Mouse (Mus musculus) hindbrain, embryonic 12.5 days (tissue): Measurements from ENCODE around the gene Cep135. TPM values are rescaled to one million over a fixed set of nuclear protein-coding genes. Genes with fewer than 3 reads are reported as not detected.

Experiments
- ATAC-seq: fragments of 200-750 bp; cut with Nextera tagmentation; 2 replicates; pipeline ENCODE4 v1.8.0; 2017; ENCODE audit warnings: moderate TSS enrichment; ENCODE audit not compliant: low FRiP score
- H3K27ac ChIP-seq: fragments of 300-500 bp; sonication (generic); 2 replicates; pipeline ENCODE4 v1.5.1; 2016; ENCODE audit warnings: mild to moderate bottlenecking
- H3K27me3 ChIP-seq: fragments of 300-500 bp; sonication (generic); 2 replicates; pipeline ENCODE4 v1.6.1; 2016; ENCODE audit warnings: mild to moderate bottlenecking
- H3K36me3 ChIP-seq: fragments of 300-500 bp; sonication (generic); 2 replicates; pipeline ENCODE4 v1.6.1; 2016; ENCODE audit warnings: mild to moderate bottlenecking
- H3K4me1 ChIP-seq: fragments of 300-500 bp; sonication (generic); 2 replicates; pipeline ENCODE4 v1.6.1; 2016
- H3K4me2 ChIP-seq: fragments of 300-500 bp; sonication (generic); replicated peaks from 2 replicates; pipeline ENCODE4 v1.6.1; 2016; ENCODE audit warnings: mild to moderate bottlenecking
- H3K4me3 ChIP-seq: fragments of 300-500 bp; sonication (generic); 2 replicates; pipeline ENCODE4 v1.5.1; 2016; ENCODE audit warnings: mild to moderate bottlenecking
- H3K9ac ChIP-seq: fragments of 300-500 bp; sonication (generic); 2 replicates; pipeline ENCODE4 v1.6.1; 2016; ENCODE audit warnings: mild to moderate bottlenecking, moderate library complexity
- H3K9me3 ChIP-seq: fragments of 300-500 bp; sonication (generic); replicated peaks from 2 replicates; pipeline ENCODE4 v1.6.1; 2016; ENCODE audit warnings: mild to moderate bottlenecking
- WGBS: fragments of 180-500 bp; shearing (Covaris S2); methylation state at CpG from one replicate; pipeline ENCODE4 v1.1.7; 2016; 5-methylcytosine and 5-hydroxymethylcytosine counted together
- polyA plus RNA-seq: library from polyadenylated mRNA; unstranded; fragments of >200 nt; fragmentation: Nextera tagmentation; extraction: Ambion mirVana; gene quantifications from 2 replicates; pipeline ENCODE4 v1.2.1, GENCODE M21; 2016

The Cep135 gene
- polyA plus RNA-seq, 1 experiment from 2014 or later: 8.3 TPM

DNA sequence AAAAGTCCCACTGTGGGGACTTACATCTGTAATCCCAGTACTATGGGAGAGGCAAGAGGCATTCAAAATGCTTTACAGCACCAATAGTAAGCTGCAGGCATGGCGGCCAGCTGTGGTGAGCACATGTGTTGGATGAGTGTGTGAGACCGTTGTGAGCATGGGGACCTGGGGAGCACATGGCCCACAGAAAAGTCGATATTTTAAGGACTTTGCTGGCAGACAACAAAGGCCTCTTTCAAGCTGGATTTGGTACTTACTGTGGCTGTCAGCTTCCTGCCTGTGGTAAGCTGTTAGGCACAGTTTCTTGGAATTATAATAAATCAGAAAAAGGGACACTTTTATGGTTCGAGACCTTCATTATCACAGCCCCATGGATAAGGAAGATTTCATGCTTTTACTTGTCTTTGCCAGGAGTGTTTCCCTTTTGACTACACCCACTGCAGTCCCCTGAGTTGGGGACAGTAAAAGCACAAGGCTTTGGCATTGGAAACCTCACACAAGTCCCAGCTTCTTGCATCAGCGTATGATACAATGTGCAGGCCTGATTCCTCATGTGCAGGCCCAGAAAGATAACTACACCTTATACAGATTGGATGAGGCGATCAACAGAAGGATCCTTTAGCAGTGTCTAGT, 24.5 kb downstream of the Cep135 start:
- no peak overlapping the region for H3K4me3 ChIP-seq
- H3K27ac ChIP-seq: no peak overlapping the region
- no peaks in the 10 kb centered on the region for H3K4me1 ChIP-seq
- H3K36me3 ChIP-seq: peaks cover 65% of the 10 kb centered on the region
- no peak overlapping the region for H3K4me2 ChIP-seq
- no peak for ATAC-seq
- no peaks in the 10 kb centered on the region for H3K9me3 ChIP-seq
- WGBS: 86% methylated on average over 6 of the region's 6 CpGs
- no peak overlapping the region for H3K9ac ChIP-seq
- H3K27me3 ChIP-seq: no peaks in the 10 kb centered on the region

DNA sequence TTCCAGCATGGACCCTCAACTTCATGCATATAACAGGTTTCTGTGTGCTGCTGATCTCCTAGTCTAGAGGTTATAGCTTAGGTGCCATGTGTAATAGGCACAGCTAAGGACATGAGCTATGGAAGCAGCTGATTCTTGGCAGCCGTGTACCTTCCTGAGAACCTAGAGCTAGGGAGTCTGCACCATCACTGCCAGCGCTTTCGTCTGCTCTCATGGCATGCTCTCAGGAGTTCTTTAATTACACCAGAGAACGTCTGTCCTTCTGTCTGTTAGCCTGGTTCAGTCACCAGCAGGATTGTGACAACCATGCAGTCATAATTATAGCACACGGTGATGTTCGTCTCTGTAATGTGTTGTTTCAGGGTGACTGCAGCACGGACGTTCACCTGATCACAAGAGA, 26.8 kb downstream of the Cep135 start:
- Histone ChIP-seq H3K4me3 (no peak overlapping the region), H3K27ac (no peak overlapping the region), H3K4me1 (no peaks in the 10 kb centered on the region), H3K4me2 (no peak overlapping the region), H3K9me3 (no peaks in the 10 kb centered on the region), H3K36me3 (peaks cover 66% of the 10 kb centered on the region), H3K9ac (no peak overlapping the region), H3K27me3 (no peaks in the 10 kb centered on the region)
- no peak for ATAC-seq
- 93% methylated on average over 8 of the region's 8 CpGs for WGBS

DNA sequence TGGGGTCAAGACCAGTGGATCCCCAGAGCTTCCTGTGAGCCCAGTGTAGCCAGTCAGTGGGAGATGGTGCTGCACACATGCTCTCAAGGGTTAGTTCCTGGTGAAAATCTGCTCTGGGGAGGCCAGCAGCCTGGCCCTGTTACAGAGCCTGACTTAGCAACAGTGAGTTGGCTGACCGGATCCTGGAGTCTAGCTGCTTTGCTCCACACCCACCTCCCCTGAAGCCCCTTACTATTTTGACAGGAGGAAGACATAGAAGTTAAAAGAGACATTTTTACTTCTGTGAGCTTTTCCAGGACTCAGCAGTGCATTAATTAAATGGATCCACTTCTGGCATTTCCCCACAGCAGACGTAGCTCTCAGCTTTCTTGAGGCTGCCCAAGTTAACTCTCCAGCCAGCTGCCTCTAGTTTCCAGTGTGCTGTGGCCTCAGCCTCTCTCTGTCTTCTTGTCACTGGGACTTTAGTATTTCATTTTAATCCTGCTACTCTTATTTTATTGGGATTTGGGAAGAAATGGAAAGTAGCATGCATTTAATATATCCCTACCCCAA, 27.8 kb downstream of the Cep135 start:
- no peaks in the 10 kb centered on the region for H3K4me1 ChIP-seq
- no peak overlapping the region for H3K4me3 ChIP-seq
- H3K9me3 ChIP-seq: no peaks in the 10 kb centered on the region
- no peak overlapping the region for H3K4me2 ChIP-seq
- no peak for ATAC-seq
- H3K36me3 ChIP-seq: peaks cover 59% of the 10 kb centered on the region
- H3K27ac ChIP-seq: no peak overlapping the region
- H3K27me3 ChIP-seq: no peaks in the 10 kb centered on the region
- WGBS: 85% methylated on average over 2 of the region's 2 CpGs
- no peak overlapping the region for H3K9ac ChIP-seq

DNA sequence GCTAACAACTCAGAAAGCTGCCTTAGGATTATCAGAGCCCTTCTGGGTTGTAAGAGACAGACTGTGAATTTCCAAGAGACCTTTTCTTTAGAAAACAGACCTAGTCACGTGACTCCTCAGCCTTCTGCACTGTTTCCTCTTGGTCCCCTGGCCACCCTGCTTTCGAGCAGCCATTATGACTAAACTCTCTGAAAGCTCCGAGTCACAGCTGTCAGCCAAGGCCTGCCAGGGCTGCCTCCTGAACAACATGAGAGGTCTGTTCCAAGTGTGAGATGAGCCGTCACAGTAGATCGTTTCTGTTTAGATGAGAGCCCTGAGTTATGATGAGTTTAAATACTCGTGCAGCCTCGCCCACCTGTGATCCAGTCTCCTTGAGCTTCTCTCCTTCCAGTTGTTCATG, 30.3 kb downstream of the Cep135 start:
- no peak overlapping the region for H3K4me2 ChIP-seq
- H3K4me1 ChIP-seq: no peaks in the 10 kb centered on the region
- H3K4me3 ChIP-seq: no peak overlapping the region
- H3K27ac ChIP-seq: no peak overlapping the region
- H3K27me3 ChIP-seq: no peaks in the 10 kb centered on the region
- WGBS: 93% methylated on average over 7 of the region's 7 CpGs
- peaks cover 59% of the 10 kb centered on the region for H3K36me3 ChIP-seq
- no peak for ATAC-seq
- no peaks in the 10 kb centered on the region for H3K9me3 ChIP-seq
- H3K9ac ChIP-seq: no peak overlapping the region

DNA sequence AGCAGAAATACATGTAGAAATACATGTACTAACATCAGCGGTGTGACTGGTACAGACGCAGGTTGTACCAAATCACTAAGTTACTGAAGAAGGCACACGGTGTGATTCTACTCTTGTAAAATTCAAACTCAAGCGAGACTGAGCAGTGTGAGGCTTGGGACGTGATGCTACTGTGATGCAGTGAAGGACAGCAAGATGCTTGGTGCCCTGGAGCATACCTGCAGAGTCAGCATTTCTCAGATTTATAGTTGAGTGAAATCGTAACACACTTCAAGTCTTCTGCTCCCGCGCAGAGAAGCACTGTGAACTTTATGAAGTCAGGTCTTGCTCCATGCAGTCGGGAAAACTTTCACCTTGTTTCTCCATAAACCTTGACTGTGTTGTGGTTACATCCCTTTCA, 35.3 kb downstream of the Cep135 start:
- Histone ChIP-seq H3K27ac (no peak overlapping the region), H3K9ac (no peak overlapping the region), H3K36me3 (peaks cover 38% of the 10 kb centered on the region), H3K27me3 (no peaks in the 10 kb centered on the region), H3K4me1 (no peaks in the 10 kb centered on the region), H3K9me3 (no peaks in the 10 kb centered on the region), H3K4me2 (no peak overlapping the region), H3K4me3 (no peak overlapping the region)
- ATAC-seq: no peak
- 96% methylated on average over 9 of the region's 9 CpGs for WGBS

DNA sequence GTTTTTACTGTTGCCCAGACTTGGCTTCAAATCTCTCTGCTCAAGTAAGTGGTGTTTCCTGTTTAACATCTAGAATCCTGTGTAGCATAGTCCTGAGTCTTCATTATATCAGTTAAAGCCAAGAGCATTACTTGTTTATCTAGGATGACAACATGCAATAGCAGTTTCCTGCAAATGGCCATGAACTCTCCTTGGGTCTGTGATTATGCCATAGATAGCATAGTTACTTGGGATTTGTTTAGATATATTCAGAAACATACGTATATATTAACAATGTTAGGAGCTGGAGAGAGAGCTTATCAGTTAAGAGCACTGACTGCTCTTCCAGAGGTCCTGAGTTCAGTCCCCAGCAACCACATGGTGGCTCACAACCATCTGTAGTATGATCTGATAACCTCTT, 39.3 kb downstream of the Cep135 start:
- no peaks in the 10 kb centered on the region for H3K9me3 ChIP-seq
- WGBS: 90% methylated on average over 1 of the region's 1 CpGs
- no peaks in the 10 kb centered on the region for H3K4me1 ChIP-seq
- no peak for ATAC-seq
- no peak overlapping the region for H3K4me3 ChIP-seq
- no peak overlapping the region for H3K9ac ChIP-seq
- no peaks in the 10 kb centered on the region for H3K27me3 ChIP-seq
- no peak overlapping the region for H3K4me2 ChIP-seq
- H3K36me3 ChIP-seq: peaks cover 29% of the 10 kb centered on the region
- H3K27ac ChIP-seq: no peak overlapping the region

DNA sequence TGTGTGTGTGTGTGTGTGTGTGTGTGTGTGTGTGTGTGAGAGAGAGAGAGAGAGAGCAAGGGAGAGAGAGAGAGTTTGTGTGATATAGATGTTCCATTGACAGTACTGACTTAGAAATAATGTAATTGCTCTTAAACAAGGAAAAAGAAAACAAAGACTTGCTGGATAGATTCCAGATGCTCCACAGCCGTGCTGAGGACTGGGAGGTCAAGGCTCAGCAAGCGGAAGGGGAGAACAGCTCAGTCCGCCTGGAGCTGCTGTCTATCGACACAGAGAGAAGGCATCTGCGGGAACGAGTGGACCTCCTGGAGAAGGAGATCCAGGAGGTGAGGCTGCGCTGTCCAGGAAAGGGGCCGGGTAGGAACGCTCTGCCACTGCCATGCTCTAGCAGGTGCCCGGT, 45.5 kb downstream of the Cep135 start:
- ATAC-seq: no peak
- no peak overlapping the region for H3K9ac ChIP-seq
- no peak overlapping the region for H3K27ac ChIP-seq
- no peaks in the 10 kb centered on the region for H3K27me3 ChIP-seq
- H3K36me3 ChIP-seq: peaks cover 43% of the 10 kb centered on the region
- H3K4me3 ChIP-seq: no peak overlapping the region
- 84% methylated on average over 10 of the region's 10 CpGs for WGBS
- no peaks in the 10 kb centered on the region for H3K9me3 ChIP-seq
- H3K4me2 ChIP-seq: no peak overlapping the region
- no peaks in the 10 kb centered on the region for H3K4me1 ChIP-seq

DNA sequence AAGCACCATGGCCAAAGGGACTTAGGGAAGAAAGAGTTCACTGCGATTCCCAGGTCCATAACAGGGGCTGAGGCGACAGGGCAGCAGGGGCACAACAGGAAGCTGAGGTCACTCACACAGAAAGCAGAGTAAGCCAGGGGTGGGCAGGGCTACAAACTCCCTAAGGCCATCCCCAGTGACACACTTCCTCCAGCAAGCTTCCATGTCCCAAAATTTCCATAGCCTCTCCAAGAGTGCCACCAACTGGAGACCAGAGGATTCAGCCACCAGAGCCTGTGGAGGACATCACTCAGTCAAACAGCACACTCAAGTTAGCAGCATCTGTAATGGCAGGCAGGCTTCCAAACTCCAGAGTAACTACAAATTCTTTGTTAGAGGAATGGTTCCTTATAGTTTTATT, 47.1 kb downstream of the Cep135 start:
- Histone ChIP-seq H3K4me1 (no peaks in the 10 kb centered on the region), H3K27ac (no peak overlapping the region), H3K4me3 (no peak overlapping the region), H3K36me3 (peaks cover 49% of the 10 kb centered on the region), H3K9ac (no peak overlapping the region), H3K4me2 (no peak overlapping the region), H3K27me3 (no peaks in the 10 kb centered on the region), H3K9me3 (no peaks in the 10 kb centered on the region)
- WGBS: 86% methylated on average over 2 of the region's 2 CpGs
- ATAC-seq: no peak

DNA sequence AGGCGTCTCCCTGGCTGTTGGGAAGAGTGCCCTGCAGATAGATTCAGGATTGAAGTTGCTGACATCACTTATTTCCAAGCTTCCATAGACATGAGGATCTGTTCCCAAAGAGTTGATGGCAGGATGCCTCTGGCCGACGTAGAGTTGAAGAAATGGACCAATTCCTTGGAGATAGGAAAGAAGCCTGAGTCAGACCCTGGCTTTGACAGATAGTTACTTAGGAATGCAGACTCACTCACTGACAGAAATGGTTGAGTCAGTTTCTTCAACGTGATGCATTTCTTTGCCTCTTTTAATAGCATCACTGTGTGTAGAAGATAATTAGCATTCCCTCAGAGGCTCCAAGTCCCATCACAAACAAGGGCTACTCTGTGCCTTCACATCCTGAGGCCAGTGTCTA, 53.6 kb downstream of the Cep135 start:
- Histone ChIP-seq H3K27ac (no peak overlapping the region), H3K9me3 (no peaks in the 10 kb centered on the region), H3K4me1 (no peaks in the 10 kb centered on the region), H3K36me3 (peaks cover 42% of the 10 kb centered on the region), H3K4me2 (no peak overlapping the region), H3K4me3 (no peak overlapping the region), H3K27me3 (no peaks in the 10 kb centered on the region), H3K9ac (no peak overlapping the region)
- no peak for ATAC-seq
- WGBS: 91% methylated on average over 4 of the region's 4 CpGs

DNA sequence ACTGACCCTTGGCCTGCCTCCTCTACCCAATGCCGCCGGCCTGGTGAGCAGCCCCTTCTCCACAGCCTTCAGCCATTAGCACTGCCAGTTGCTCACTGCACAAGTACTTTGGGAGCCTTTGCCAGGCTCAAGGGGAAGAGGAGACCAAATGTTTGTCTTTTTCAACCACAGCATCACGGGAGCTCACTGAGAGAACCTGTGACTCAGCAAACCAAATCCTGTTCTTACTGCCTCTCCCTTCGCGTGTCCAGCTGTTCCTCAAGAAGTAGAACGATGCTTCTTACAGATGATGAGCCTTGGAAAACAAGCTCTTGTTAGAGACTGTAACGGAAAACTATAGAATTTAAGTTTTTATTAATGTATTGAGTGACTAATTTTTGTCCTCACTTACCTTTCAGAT, 55.7 kb downstream of the Cep135 start:
- Histone ChIP-seq H3K4me3 (no peak overlapping the region), H3K27ac (no peak overlapping the region), H3K9ac (no peak overlapping the region), H3K9me3 (no peaks in the 10 kb centered on the region), H3K27me3 (no peaks in the 10 kb centered on the region), H3K4me2 (no peak overlapping the region), H3K36me3 (peaks cover 31% of the 10 kb centered on the region), H3K4me1 (no peaks in the 10 kb centered on the region)
- 89% methylated on average over 7 of the region's 7 CpGs for WGBS
- ATAC-seq: no peak

DNA sequence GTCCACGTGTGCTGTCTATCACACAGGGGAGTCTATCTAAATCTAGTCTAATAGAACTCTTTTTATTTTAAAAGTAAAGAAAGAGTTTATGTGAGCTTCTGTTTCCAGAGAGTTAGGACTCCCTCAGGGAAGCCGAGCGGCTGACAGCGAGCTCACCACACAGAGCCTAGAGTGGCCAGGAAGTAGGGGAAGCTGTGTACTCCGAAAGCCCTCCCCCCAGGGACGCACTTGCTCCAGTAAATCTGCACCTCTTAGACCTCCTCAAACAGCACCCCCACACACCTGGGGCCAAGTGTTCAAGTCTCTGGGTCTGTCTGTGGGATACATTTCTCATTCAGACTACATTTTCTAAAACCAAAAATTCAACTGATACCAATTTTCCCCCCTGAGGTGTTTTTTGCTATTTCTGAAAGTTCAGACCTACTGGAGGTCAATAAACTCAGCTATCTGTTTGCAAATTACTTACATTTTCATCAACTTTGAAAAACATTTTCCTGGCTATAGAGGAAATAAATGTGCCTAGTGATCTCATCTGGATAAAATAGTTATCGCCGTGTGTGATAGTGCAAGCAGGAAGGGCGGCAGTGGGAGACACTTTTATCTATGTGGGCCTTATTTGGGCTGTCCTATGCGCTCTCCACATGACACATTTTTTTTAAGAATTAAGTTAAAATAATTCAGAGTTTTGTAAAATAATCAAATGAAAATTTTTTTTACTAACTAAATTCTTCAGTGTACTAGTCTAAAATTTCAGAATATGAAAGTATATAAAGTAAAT, 56.8 kb downstream of the Cep135 start:
- Histone ChIP-seq H3K27me3 (no peaks in the 10 kb centered on the region), H3K27ac (no peak overlapping the region), H3K4me1 (no peaks in the 10 kb centered on the region), H3K4me3 (no peak overlapping the region), H3K36me3 (peaks cover 26% of the 10 kb centered on the region), H3K9ac (no peak overlapping the region), H3K9me3 (no peaks in the 10 kb centered on the region), H3K4me2 (no peak overlapping the region)
- ATAC-seq: no peak
- 93% methylated on average over 10 of the region's 10 CpGs for WGBS

DNA sequence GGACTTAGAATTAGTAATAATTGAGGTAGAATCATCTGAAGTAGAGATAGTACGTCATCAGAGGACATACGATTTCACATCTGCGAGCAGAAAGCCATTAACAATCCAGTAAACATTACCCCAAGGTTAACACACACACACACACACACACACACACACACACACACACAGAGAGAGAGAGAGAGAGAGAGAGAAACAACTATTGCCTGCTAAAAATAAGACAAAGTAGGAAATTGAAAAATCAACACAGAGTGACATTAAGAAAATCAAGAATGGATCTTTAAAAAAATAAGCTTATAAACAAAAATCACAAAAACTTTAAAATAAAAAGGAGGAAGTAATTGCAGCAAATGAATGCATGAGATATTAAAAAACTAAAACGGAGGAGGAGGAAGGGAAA, 61.4 kb downstream of the Cep135 start:
- Histone ChIP-seq H3K27ac (no peak overlapping the region), H3K4me2 (no peak overlapping the region), H3K4me3 (no peak overlapping the region), H3K9me3 (no peaks in the 10 kb centered on the region), H3K27me3 (no peaks in the 10 kb centered on the region), H3K4me1 (peaks cover 8% of the 10 kb centered on the region), H3K36me3 (no peaks in the 10 kb centered on the region), H3K9ac (no peak overlapping the region)
- ATAC-seq: no peak
- 78% methylated on average over 4 of the region's 4 CpGs for WGBS
